In genomic region chr12:116368857-116369256, GRCm38 (mm10) we compare ENCODE assay signal across 16 mouse cellular contexts.
"Had no signal": no experiment of that assay in that cellular context is flagged by ENCODE, and none has a peak within 500 bp of the region (broad histone marks: within the 10 kb centered on the region; RNA-seq: fewer than 3 reads in every experiment).

No protein-coding gene starts in this region.

- H3K27me3 ChIP-seq: neural tube, embryonic 13.5 days; neural tube, embryonic 15.5 days; stomach, embryonic 15.5 days had no signal

- H3K9ac ChIP-seq: neural tube, embryonic 13.5 days; neural tube, embryonic 15.5 days; stomach, embryonic 15.5 days had no signal

- DNase-seq: retina, postnatal 1 day; right cerebral cortex, adult 18-20 months; right cerebral cortex, postnatal 14 days; right cerebral cortex, postnatal 25 days; right cerebral cortex, postnatal 4 days; spleen, adult 18-20 months; thymus, adult 18-20 months; thymus, adult 2 months; thymus, postnatal 14 days; thymus, postnatal 25 days; thymus, postnatal 36 days; thymus, postnatal 4 days had no signal

- H3K4me3 ChIP-seq: neural tube, embryonic 13.5 days; neural tube, embryonic 15.5 days; stomach, embryonic 15.5 days had no signal

- H3K4me1 ChIP-seq: neural tube, embryonic 13.5 days; neural tube, embryonic 15.5 days; stomach, embryonic 15.5 days had no signal

- H3K27ac ChIP-seq: neural tube, embryonic 13.5 days; neural tube, embryonic 15.5 days; stomach, embryonic 15.5 days; stomach, postnatal 0 days had no signal

- H3K9me3 ChIP-seq: neural tube, embryonic 13.5 days; neural tube, embryonic 15.5 days; stomach, embryonic 15.5 days had no signal
